Mouse (Mus musculus) midbrain, embryonic 16.5 days (tissue): ENCODE measurements around the gene Rnf5. TPM values are rescaled to one million over a fixed set of nuclear protein-coding genes. Genes with fewer than 3 reads are reported as not detected.

Experiments used
- ATAC-seq: fragments of 200-750 bp; cut with Nextera tagmentation; 2 replicates; pipeline ENCODE4 v1.8.0; 2017; ENCODE audit warnings: moderate TSS enrichment
- H3K27ac ChIP-seq: fragments of 300-500 bp; sonication (generic); 2 replicates; pipeline ENCODE4 v1.5.1; 2014; ENCODE audit warnings: mild to moderate bottlenecking, low read length, mixed read lengths
- H3K27me3 ChIP-seq: fragments of 300-500 bp; sonication (generic); 2 replicates; pipeline ENCODE4 v1.6.1; 2014; ENCODE audit warnings: low read depth, low read length, mixed read lengths; ENCODE audit not compliant: control insufficient read depth, insufficient read depth
- H3K36me3 ChIP-seq: fragments of 300-500 bp; sonication (generic); 2 replicates; pipeline ENCODE4 v1.6.1; 2014; ENCODE audit warnings: mild to moderate bottlenecking, low read length, moderate library complexity, mixed read lengths; ENCODE audit not compliant: control insufficient read depth, insufficient read depth
- H3K4me1 ChIP-seq: fragments of 300-500 bp; sonication (generic); 2 replicates; pipeline ENCODE4 v1.6.1; 2014; ENCODE audit warnings: mild to moderate bottlenecking, low read length, mixed read lengths; ENCODE audit not compliant: control insufficient read depth, insufficient read depth
- H3K4me2 ChIP-seq: fragments of 300-500 bp; sonication (generic); 2 replicates; pipeline ENCODE4 v1.6.1; 2014; ENCODE audit warnings: mild to moderate bottlenecking, low read length, mixed read lengths
- H3K4me3 ChIP-seq: fragments of 300-500 bp; sonication (generic); 2 replicates; pipeline ENCODE4 v1.5.1; 2014; ENCODE audit warnings: low read depth, mild to moderate bottlenecking, low read length, moderate library complexity, mixed read lengths
- H3K9ac ChIP-seq: fragments of 300-500 bp; sonication (generic); 2 replicates; pipeline ENCODE4 v1.6.1; 2014; ENCODE audit warnings: low read depth, low read length, mixed read lengths
- H3K9me3 ChIP-seq: fragments of 300-500 bp; sonication (generic); replicated peaks from 2 replicates; pipeline ENCODE4 v1.6.1; 2014; ENCODE audit warnings: mild to moderate bottlenecking, low read length, mixed read lengths; ENCODE audit not compliant: control insufficient read depth, poor library complexity, severe bottlenecking
- whole genome bisulfite sequencing: fragments of 180-500 bp; shearing (Covaris S2); extraction: QIAGEN DNeasy Blood & Tissue Kit; methylation state at CpG from one replicate; pipeline ENCODE4 v1.1.7; 2014; 5-methylcytosine and 5-hydroxymethylcytosine counted together
- polyA plus RNA-seq: library from polyadenylated mRNA; unstranded; fragments of >200 nt; fragmentation: Nextera tagmentation; extraction: Ambion mirVana; gene quantifications from 2 replicates; pipeline ENCODE4 v1.2.1, GENCODE M21; 2015

The Rnf5 gene
- polyA plus RNA-seq, 1 experiment from 2014 or later: 291 TPM

DNA sequence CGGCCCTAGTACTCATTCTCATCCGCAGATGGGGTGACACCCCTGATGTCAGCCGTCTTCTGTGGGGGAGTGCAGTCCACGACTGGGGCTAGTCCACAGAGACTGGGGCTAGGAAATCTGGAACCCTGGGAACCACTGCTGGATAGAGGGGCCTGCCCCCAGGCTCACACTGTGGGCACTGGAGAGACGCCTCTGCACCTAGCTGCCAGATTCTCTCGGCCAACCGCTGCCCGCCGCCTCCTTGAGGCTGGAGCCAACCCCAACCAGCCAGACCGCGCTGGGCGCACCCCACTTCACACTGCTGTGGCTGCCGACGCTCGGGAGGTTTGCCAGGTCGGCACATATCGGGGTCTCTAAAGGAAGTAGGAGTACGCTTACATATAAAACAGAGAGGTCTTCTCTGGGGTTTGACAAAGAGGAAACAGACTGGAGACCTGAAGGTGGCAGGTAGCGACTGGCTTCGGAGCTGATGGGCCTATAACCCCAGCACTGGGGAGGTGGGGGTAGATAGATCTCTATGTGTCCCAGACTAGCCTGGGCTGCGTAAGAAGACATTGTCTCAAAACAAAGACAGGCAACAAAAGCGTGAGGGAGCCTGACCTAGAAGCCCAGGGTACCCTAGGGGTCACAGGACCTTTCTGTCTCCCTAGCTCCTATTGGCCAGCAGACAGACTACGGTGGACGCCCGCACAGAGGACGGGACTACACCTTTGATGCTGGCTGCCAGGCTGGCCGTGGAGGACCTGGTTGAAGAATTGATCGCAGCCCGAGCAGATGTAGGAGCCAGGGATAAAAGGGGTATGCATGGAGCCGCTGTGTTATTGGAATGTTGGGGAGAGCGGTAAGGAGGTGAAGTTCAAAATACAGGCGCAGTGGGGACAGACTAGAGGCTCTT is 17.4 kb downstream of the Rnf5 start:
- peak overlapping the region; percentile 100 for H3K27ac ChIP-seq
- no peaks in the 10 kb centered on the region for H3K36me3 ChIP-seq
- H3K9me3 ChIP-seq: no peaks in the 10 kb centered on the region
- H3K9ac ChIP-seq: peak overlapping the region; percentile 90
- peaks cover 26% of the 10 kb centered on the region for H3K4me1 ChIP-seq
- 14% methylated on average over 32 of the region's 32 CpGs for WGBS
- ATAC-seq: peak; percentile 22
- H3K4me2 ChIP-seq: peak overlapping the region; percentile 85
- no peaks in the 10 kb centered on the region for H3K27me3 ChIP-seq
- H3K4me3 ChIP-seq: peak overlapping the region; percentile 71

DNA sequence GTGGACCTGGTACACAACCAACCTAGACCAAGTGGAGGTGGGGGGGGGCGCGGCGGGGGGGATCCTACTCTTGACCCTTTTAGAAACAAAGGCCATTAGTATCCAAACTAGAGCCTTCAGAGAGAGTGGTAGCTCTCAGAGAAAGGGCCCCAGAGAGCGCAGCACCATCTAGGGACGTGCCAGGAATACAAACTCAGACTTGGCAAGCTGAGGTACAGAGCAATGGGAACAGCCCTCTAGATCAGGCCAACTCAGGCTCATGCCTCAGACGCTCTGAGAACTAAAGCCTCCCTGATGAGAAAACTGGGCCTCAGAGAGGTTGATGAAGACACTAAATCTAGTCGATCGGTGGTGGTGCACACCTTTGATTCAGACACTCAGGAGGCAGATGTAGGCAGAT is 18.4 kb downstream of the Rnf5 start:
- H3K4me1 ChIP-seq: peaks cover 19% of the 10 kb centered on the region
- no peak overlapping the region for H3K9ac ChIP-seq
- no peaks in the 10 kb centered on the region for H3K9me3 ChIP-seq
- H3K4me2 ChIP-seq: no peak overlapping the region
- H3K27me3 ChIP-seq: no peaks in the 10 kb centered on the region
- no peaks in the 10 kb centered on the region for H3K36me3 ChIP-seq
- H3K27ac ChIP-seq: peak overlapping the region; percentile 100
- 91% methylated on average over 8 of the region's 8 CpGs for WGBS
- ATAC-seq: no peak
- H3K4me3 ChIP-seq: no peak overlapping the region

DNA sequence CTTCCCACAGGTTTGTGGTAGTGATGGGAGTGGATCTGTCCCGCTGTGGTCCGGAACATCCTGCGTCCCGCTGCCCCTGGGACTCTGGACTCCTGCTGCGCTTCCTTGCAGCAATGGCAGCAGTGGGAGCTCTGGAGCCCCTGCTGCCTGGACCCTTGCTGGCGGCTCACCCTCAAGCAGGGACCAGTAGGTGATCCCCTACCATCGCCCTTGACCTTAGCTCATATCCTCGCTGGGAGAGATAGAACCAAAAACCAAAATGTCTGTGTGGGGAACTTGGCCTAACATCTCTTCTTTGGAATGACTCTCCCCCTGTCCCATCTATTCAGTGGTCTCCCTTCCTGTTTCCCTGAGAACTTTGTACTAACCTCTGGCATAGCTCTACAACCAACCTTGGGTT is 19.7 kb downstream of the Rnf5 start:
- H3K36me3 ChIP-seq: no peaks in the 10 kb centered on the region
- H3K9me3 ChIP-seq: no peaks in the 10 kb centered on the region
- ATAC-seq: no peak
- H3K4me1 ChIP-seq: peaks cover 15% of the 10 kb centered on the region
- H3K27ac ChIP-seq: no peak overlapping the region
- H3K27me3 ChIP-seq: no peaks in the 10 kb centered on the region
- H3K4me2 ChIP-seq: no peak overlapping the region
- WGBS: 83% methylated on average over 8 of the region's 8 CpGs
- no peak overlapping the region for H3K9ac ChIP-seq
- no peak overlapping the region for H3K4me3 ChIP-seq

DNA sequence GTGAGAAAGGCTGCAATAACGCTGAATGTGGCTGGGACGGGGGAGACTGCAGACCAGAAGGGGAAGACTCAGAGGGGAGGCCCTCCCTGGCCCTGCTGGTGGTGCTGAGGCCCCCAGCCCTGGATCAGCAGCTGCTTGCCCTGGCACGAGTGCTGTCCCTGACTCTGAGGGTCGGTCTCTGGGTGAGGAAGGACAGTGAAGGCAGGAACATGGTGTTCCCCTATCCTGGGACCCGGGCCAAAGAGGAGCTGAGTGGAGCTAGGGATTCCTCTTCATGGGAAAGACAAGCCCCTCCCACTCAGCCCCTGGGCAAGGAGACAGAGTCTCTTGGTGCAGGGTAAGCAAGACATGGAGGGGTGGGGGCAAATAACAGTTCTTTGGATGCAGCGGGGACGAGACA is 20.1 kb downstream of the Rnf5 start:
- Histone ChIP-seq H3K36me3 (no peaks in the 10 kb centered on the region), H3K27ac (no peak overlapping the region), H3K4me3 (no peak overlapping the region), H3K4me2 (no peak overlapping the region), H3K27me3 (no peaks in the 10 kb centered on the region), H3K4me1 (peaks cover 14% of the 10 kb centered on the region), H3K9ac (no peak overlapping the region), H3K9me3 (no peaks in the 10 kb centered on the region)
- WGBS: 72% methylated on average over 7 of the region's 7 CpGs
- no peak for ATAC-seq

DNA sequence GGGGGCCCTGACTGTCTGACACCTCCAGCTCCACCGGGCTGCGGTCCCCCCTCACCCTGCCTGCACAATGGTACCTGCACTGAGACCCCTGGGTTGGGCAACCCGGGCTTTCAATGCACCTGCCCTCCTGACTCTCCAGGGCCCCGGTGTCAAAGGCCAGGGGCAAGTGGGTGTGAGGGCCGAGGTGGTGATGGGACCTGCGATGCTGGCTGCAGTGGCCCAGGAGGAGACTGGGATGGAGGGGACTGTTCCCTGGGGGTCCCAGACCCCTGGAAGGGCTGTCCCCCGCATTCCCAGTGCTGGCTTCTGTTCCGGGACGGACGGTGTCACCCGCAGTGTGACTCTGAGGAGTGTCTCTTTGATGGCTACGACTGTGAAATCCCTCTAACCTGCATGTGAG is 21.0 kb downstream of the Rnf5 start:
- Histone ChIP-seq H3K9me3 (no peaks in the 10 kb centered on the region), H3K27ac (no peak overlapping the region), H3K9ac (no peak overlapping the region), H3K4me1 (peaks cover 8% of the 10 kb centered on the region), H3K27me3 (no peaks in the 10 kb centered on the region), H3K4me2 (no peak overlapping the region), H3K4me3 (no peak overlapping the region), H3K36me3 (no peaks in the 10 kb centered on the region)
- ATAC-seq: no peak
- WGBS: 89% methylated on average over 12 of the region's 12 CpGs

DNA sequence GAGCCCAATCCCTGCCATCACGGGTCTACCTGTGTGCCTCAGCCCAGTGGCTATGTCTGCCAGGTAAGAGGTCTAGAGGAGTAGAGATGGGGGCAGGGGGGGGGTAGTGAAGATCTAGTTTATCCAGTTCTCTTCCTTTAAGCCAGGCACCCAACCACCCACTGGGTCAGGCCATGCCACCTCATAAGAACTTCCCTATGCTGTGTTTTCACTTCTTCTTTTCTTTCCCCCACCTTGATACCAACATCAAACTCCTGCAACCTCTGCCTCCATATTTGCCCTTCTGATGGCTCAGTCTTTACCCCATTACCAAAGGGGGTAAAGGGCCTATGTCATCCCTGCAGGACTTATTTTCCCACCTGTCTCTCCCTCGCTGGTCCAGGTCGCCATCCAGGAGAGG is 25.4 kb downstream of the Rnf5 start:
- no peak for ATAC-seq
- 87% methylated on average over 3 of the region's 3 CpGs for WGBS
- Histone ChIP-seq H3K9ac (no peak overlapping the region), H3K9me3 (no peaks in the 10 kb centered on the region), H3K4me2 (no peak overlapping the region), H3K36me3 (no peaks in the 10 kb centered on the region), H3K4me3 (no peak overlapping the region), H3K27ac (no peak overlapping the region), H3K4me1 (no peaks in the 10 kb centered on the region), H3K27me3 (no peaks in the 10 kb centered on the region)

DNA sequence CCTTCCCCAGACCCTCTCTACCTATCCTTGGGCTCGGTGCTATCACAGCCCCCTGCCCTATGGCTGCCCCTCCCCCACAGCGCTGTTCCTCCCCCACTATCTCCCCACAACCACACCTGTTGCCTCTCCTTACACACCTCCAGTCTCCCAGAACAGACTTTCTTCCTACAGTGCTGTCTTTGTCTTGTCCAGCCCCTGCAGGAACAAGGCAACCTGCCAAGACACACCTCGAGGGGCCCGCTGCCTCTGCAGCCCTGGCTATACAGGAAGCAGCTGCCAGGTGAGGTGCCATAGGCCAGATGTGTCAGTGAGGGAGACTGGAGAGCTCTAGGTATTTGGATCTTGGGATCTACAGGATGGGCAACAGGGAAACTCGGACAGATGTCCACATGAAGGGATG is 26.9 kb downstream of the Rnf5 start:
- Histone ChIP-seq H3K4me1 (0 out of 2 replicates have a peak, but pooled peaks cover 2% of the 10 kb centered on the region), H3K36me3 (no peaks in the 10 kb centered on the region), H3K9me3 (no peaks in the 10 kb centered on the region), H3K4me2 (no peak overlapping the region), H3K4me3 (no peak overlapping the region), H3K27ac (no peak overlapping the region), H3K27me3 (no peaks in the 10 kb centered on the region), H3K9ac (no peak overlapping the region)
- 63% methylated on average over 5 of the region's 5 CpGs for WGBS
- ATAC-seq: no peak

DNA sequence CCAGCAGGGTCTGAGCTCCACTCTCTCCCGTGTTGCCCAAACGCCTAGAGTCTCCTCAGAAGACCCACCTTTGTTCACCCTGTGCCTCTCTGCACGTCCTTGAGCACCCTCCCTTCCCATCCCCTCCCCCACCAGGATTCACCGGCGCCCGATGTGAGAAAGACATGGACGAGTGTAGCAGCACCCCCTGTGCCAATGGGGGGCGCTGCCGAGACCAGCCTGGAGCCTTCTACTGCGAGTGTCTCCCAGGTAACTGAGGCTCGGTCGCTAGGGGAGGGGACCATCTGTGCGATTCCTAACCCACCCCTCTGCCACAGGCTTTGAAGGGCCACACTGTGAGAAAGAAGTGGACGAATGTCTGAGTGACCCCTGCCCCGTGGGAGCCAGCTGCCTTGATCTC is 31.1 kb downstream of the Rnf5 start:
- 19% methylated on average over 15 of the region's 15 CpGs for WGBS
- Histone ChIP-seq H3K9me3 (no peaks in the 10 kb centered on the region), H3K9ac (no peak overlapping the region), H3K27ac (no peak overlapping the region), H3K4me3 (no peak overlapping the region), H3K36me3 (no peaks in the 10 kb centered on the region), H3K27me3 (no peaks in the 10 kb centered on the region), H3K4me2 (no peak overlapping the region), H3K4me1 (0 out of 2 replicates have a peak, but pooled peaks cover 2% of the 10 kb centered on the region)
- ATAC-seq: no peak

DNA sequence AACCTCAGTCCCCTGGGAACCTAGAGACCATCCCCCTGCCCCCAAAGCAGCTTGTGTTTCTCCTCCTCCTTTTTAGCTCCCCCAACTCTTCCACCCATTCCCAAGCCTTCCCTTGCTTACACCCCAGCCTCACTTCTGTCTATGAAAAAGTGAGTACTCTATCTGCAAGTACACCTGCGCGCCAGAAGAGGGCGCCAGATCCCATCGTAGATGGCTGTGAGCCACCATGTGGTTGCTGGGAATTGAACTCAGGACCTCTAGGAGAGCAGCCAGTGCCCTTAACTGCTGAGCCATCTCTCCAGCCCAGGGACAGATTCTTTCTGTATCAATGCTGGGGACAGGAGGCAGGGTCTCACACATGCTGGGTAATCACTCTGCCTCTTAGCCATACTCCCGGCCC is 31.6 kb downstream of the Rnf5 start:
- no peak for ATAC-seq
- WGBS: 13% methylated on average over 5 of the region's 5 CpGs
- Histone ChIP-seq H3K4me1 (0 out of 2 replicates have a peak, but pooled peaks cover 2% of the 10 kb centered on the region), H3K27ac (no peak overlapping the region), H3K4me3 (no peak overlapping the region), H3K9me3 (no peaks in the 10 kb centered on the region), H3K9ac (no peak overlapping the region), H3K27me3 (no peaks in the 10 kb centered on the region), H3K36me3 (no peaks in the 10 kb centered on the region), H3K4me2 (no peak overlapping the region)
